8 mouse cellular contexts compared by ENCODE assay signal in the genomic region with DNA sequence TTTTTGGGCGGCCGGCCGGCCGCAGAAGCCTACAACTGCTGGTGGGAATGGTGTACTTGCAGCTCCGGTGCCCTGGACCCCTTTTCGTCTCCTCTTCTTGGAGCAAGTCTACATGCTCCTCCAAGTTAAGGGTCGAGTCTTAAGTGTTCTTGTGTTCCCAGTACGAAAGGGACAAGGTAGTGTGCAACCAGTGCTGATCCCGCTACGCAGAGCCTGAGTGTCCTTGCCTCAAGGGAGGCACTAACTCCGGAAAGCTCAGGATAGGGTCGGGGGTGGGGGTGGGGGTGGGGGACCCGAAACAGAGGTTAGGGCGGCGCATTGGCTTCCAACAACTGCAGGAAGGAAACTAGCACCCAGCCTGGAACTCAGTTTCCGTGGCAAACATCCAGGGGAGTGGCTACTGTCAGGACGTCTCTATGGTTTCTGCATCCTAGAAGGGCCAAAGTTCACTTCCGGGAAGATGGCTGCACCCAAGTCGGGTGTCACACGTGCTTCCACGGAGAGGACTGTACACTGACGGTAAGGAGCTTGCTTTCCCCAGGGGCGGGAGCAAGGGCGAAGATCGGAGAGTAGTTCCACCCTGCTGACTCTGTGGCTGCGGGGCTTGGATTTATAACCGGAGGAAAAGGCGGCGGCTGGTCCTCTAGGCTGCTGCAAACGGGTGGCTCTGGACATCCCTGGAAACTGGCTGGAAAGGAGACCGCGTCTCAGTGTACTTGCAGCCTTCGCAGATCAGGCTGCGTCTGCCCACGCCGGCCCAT. TPM values are rescaled to one million over a fixed set of nuclear protein-coding genes. Genes with fewer than 3 reads are reported as not detected.
DNase-seq lines count a peak whose midpoint lies in the region; ATAC-seq lines count a peak whose summit lies in the region.

TSS of gene Gpatch4 (plus strand) at position 448 of the 761 bp plus-strand sequence.

- peaks cover 41% of the 10 kb centered on the region for H3K79me2 ChIP-seq in macrophage (ENCODE audit: inconsistent target)

- peak within 1 kb of the TSS; percentile 66 for H3K9ac ChIP-seq in hindbrain, embryonic 16.5 days (ENCODE audit: low read depth, low read length)

- no peaks in the 10 kb centered on the region for H3K9me3 ChIP-seq in hindbrain, embryonic 16.5 days (ENCODE audit: control insufficient read depth, low read length)

- H3K36me3 ChIP-seq in hindbrain, embryonic 16.5 days (ENCODE audit: control insufficient read depth, insufficient read depth, low read length), result no peaks in the 10 kb centered on the region
- H3K36me3 ChIP-seq in macrophage (ENCODE audit: inconsistent target), result no peaks in the 10 kb centered on the region

- H3K4me1 ChIP-seq in hindbrain, embryonic 16.5 days (ENCODE audit: control insufficient read depth, insufficient read depth, low read depth, low read length), result peaks cover 4% of the 10 kb centered on the region

- peak; percentile 96 for DNase-seq in ZHBTc4 (ENCODE audit: low read depth, low spot score)
- peak; percentile 52 to 77 for DNase-seq in cerebellum, postnatal 4 days (ENCODE audit: low spot score in 2 of 2)
- peak; percentile 95 for DNase-seq in gastrocnemius, adult 18-20 months (ENCODE audit: low spot score)
- peak; percentile 87 to 88 for DNase-seq in left cerebral cortex, adult 18-20 months (ENCODE audit: low spot score in 2 of 2)
- peak; percentile 92 for DNase-seq in right cerebral cortex, adult 18-20 months
- DNase-seq in urinary bladder, postnatal 25 days (ENCODE audit: low spot score), result peak; percentile 74

- peaks cover 10% of the 10 kb centered on the region for H3K27me3 ChIP-seq in hindbrain, embryonic 16.5 days (replicated peaks; ENCODE audit: control insufficient read depth, insufficient read depth, low read length)

- H3K27ac ChIP-seq in hindbrain, embryonic 16.5 days (ENCODE audit: low read depth, low read length), result peak within 1 kb of the TSS; percentile 37; the same call in 1 of the 2 replicates
- peak within 1 kb of the TSS; percentile 28 for H3K27ac ChIP-seq in macrophage

- H3K4me3 ChIP-seq in hindbrain, embryonic 16.5 days (ENCODE audit: low read length), result peak within 1 kb of the TSS; percentile 69
- peak within 1 kb of the TSS; percentile 99 for H3K4me3 ChIP-seq in macrophage (ENCODE audit: inconsistent target)

- WGBS in hindbrain, embryonic 16.5 days, result 10% methylated on average over 36 of the region's 36 CpGs
- WGBS in macrophage (ENCODE audit: missing documents), result 8% methylated on average over 36 of the region's 36 CpGs

- ATAC-seq in hindbrain, embryonic 16.5 days, result peak; percentile 97

- peak within 1 kb of the TSS; percentile 87 for H3K4me2 ChIP-seq in hindbrain, embryonic 16.5 days (ENCODE audit: low read length)

RNA-seq across cellular contexts. Expression of gene Gpatch4, which starts in this region (rescaled TPM):
- total RNA-seq in gastrocnemius, adult 18-20 months (2021), result 10 to 100 TPM; 20.3 to 20.4 TPM
- 34.9 and 35.8 TPM in 2 replicates for polyA plus RNA-seq in hindbrain, embryonic 16.5 days (2015; fragmentation: Nextera tagmentation; extraction: Ambion mirVana)
- 10 to 100 TPM; 14.8 to 19.5 TPM for total RNA-seq in left cerebral cortex, adult 18-20 months (2021)
- 10 to 100 TPM in 10 of 26 experiments, 1 to 10 TPM in 16; 2.6 to 18.8 (median 9.1) TPM for total RNA-seq in macrophage (2018; cell fraction: chromatin; rRNA removed)
- 1 to 10 TPM; 4.0 to 9.6 (median 7.2) TPM for total RNA-seq in macrophage (2018; cell fraction: cytosol; rRNA removed)
- total RNA-seq in macrophage (2018; cell fraction: nucleus; rRNA removed), result 10 to 100 TPM in 6 of 26 experiments, 1 to 10 TPM in 20; 2.7 to 27.2 (median 6.5) TPM
- polyA plus RNA-seq in macrophage (2018), result 6.3 to 30.7 TPM (median 19.6 TPM) in 3 replicates

Comparison
In these comparisons a context has a peak if more than half of its experiments do, and no peak if none do; other contexts are left out.
1. Peak in every context shown above with its lines: DNase-seq, ATAC-seq, H3K4me3 ChIP-seq and H3K27ac ChIP-seq.